Mouse (Mus musculus) layer of hippocampus, postnatal 14 days (tissue): ENCODE measurements at regions not wholly inside any gene's neighbourhood (a gene's known extent, or its start where the extent isn't known, plus 50 kb on each side); places are given as distances from the start of the nearest gene placed in this dataset.

Experiments
- DNase-seq, 2 experiments: peaks; one replicate each; pipeline ENCODE4 v3.0.0; 2021 to 2022; ENCODE audit warnings: low spot score in 2 of 2, mixed read lengths in 1 of 2

DNA sequence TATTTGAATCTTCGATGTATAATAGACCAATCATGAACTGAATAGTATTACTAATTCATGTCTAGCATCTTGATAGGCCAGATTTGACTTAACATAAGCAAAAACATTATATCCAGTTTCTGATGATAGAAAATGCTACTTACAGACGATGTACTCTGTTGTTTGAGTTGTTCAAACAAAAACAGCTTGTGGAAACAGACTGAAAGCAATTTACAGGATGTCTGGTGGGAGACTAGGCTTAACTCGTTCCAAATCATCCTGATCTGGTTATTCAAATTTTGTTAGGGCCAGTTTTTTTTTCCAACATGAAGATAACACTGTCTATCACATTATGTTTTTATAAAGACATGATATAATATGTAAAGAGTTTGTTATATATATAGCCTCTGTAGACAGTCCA, 369.4 kb upstream of the Igbp1b start:
- DNase-seq, result peak in 1 of 2 experiments; percentile 69

DNA sequence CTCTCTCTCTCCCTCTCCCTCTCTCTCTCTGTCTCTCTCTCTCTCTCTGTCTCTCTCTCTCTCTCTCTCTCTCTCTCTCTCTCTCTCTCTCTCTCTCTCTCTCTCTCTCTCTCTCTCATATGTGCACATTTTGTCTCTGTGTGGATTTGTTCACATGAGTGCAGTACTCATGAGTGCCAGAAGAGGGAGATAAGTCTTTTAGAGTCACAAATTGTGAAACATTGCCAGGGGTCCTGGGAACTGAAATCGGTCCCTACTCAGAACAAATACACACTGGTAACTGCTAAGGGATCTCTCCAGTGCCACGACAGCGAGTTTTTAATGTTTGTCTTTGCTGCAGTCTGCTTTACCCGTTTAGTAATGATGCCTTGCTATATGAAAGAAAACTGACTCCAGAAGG, 356.2 kb upstream of the Igbp1b start:
- DNase-seq, result no peak

DNA sequence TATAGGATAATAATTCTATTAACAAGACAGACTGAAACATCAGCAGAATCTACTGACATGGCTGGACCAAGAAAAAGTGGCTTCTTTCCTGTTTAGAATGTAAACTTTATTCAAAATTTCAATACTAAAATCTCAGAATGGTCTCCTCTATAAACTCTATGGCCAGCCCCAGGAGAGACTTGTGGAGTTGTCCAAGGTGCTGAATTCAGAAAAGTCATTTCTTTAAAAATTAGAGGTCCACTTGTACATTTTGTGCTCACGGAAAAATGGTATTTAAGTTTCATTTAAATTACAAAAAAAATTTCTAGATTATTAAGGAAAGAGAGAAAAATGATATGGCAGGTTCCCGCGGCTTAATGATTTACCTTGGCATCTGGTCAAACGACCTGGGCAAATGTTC, 352.2 kb upstream of the Igbp1b start:
- DNase-seq, result no peak
